Mouse (Mus musculus) megakaryocyte, embryonic 14.5 days (primary cell): ENCODE results near the gene Tbc1d10c. TPM values are rescaled to one million over a fixed set of nuclear protein-coding genes. Genes with fewer than 3 reads are reported as not detected.

ENCODE experiments used
- H3K27me3 ChIP-seq: replicated peaks from 2 replicates; pipeline ENCODE3; 2012; ENCODE audit warnings: inconsistent platforms
- H3K36me3 ChIP-seq: replicated peaks from 2 replicates; pipeline ENCODE3; 2012; ENCODE audit warnings: low read length, inconsistent platforms, mixed read lengths
- H3K4me1 ChIP-seq: 2 replicates; pipeline ENCODE4 v1.6.1; 2012; ENCODE audit warnings: inconsistent platforms
- H3K4me3 ChIP-seq: replicated peaks from 2 replicates; pipeline ENCODE3; 2012; ENCODE audit warnings: moderate library complexity, mild to moderate bottlenecking, inconsistent platforms
- H3K9me3 ChIP-seq: 2 replicates; pipeline ENCODE4 v1.6.1; 2012; ENCODE audit warnings: inconsistent platforms
- FLI1 ChIP-seq: IDR thresholded peaks from 2 replicates; pipeline ENCODE4 v1.6.1; 2012; ENCODE audit warnings: low read length, inconsistent platforms, mixed read lengths
- GATA1 ChIP-seq: IDR thresholded peaks from 3 replicates; pipeline ENCODE4 v1.6.1; 2012; ENCODE audit warnings: mixed read lengths, low read length, inconsistent platforms, borderline replicate concordance
- polyA plus RNA-seq: library from polyadenylated mRNA; stranded (reverse); fragments of >175 nt; gene quantifications from 2 replicates; pipeline ENCODE4 v1.2.3, GENCODE M21; 2012; ENCODE audit warnings: low replicate concordance; ENCODE audit not compliant: insufficient read depth

The Tbc1d10c gene
- polyA plus RNA-seq, 1 experiment = 31.5 TPM

- H3K4me3 ChIP-seq = no peak overlapping the region
- H3K4me1 ChIP-seq = peaks cover 66% of the 10 kb centered on the region
- H3K27me3 ChIP-seq = peaks cover 40% of the 10 kb centered on the region
- H3K36me3 ChIP-seq = peaks cover 9% of the 10 kb centered on the region
- H3K9me3 ChIP-seq = no peaks in the 10 kb centered on the region
- no peak for TF ChIP-seq FLI1
Observed at GRCm38 (mm10) chr19:4204889-4205288, 13.8 kb upstream of the Tbc1d10c start.

GRCm38 (mm10) chr19:4203604-4204326 is 12.7 kb upstream of the Tbc1d10c start:
- TF ChIP-seq FLI1 (no peak), GATA1 (no peak)
- Histone ChIP-seq H3K4me1 (peaks cover 73% of the 10 kb centered on the region), H3K36me3 (peaks cover 20% of the 10 kb centered on the region), H3K9me3 (no peaks in the 10 kb centered on the region), H3K27me3 (peaks cover 32% of the 10 kb centered on the region), H3K4me3 (peak overlapping the region; percentile 80)

DNA sequence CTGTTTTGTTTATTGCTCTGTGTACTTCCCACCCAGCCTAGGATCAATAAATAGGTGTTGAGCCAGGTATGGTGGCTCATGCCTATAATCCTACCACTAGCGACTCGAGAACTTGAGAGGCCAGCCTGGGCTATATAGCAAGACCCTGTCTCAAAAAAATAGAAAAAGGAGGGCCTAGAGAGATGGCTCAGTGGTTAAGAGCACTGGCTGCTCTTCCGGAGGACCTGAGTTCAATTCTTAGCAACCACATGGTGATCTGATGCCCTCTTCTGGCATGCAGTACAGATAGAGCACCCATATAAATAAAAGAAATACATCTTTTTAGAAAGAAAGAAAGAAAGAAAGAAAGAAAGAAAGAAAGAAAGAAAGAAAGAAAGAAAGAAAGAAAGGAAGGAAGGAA is 12.1 kb upstream of the Tbc1d10c start:
- peaks cover 69% of the 10 kb centered on the region for H3K4me1 ChIP-seq
- peak overlapping the region; percentile 80 for H3K4me3 ChIP-seq
- H3K9me3 ChIP-seq = no peaks in the 10 kb centered on the region
- TF ChIP-seq FLI1 (no peak), GATA1 (no peak)
- peaks cover 26% of the 10 kb centered on the region for H3K36me3 ChIP-seq
- H3K27me3 ChIP-seq = peaks cover 27% of the 10 kb centered on the region

GRCm38 (mm10) chr19:4202149-4202548 is 11.1 kb upstream of the Tbc1d10c start:
- H3K9me3 ChIP-seq = no peaks in the 10 kb centered on the region
- H3K36me3 ChIP-seq = peaks cover 36% of the 10 kb centered on the region
- TF ChIP-seq GATA1 = no peak
- TF ChIP-seq FLI1 = no peak
- H3K4me1 ChIP-seq = peaks cover 76% of the 10 kb centered on the region
- H3K4me3 ChIP-seq = peak overlapping the region; percentile 98
- H3K27me3 ChIP-seq = peaks cover 22% of the 10 kb centered on the region

DNA sequence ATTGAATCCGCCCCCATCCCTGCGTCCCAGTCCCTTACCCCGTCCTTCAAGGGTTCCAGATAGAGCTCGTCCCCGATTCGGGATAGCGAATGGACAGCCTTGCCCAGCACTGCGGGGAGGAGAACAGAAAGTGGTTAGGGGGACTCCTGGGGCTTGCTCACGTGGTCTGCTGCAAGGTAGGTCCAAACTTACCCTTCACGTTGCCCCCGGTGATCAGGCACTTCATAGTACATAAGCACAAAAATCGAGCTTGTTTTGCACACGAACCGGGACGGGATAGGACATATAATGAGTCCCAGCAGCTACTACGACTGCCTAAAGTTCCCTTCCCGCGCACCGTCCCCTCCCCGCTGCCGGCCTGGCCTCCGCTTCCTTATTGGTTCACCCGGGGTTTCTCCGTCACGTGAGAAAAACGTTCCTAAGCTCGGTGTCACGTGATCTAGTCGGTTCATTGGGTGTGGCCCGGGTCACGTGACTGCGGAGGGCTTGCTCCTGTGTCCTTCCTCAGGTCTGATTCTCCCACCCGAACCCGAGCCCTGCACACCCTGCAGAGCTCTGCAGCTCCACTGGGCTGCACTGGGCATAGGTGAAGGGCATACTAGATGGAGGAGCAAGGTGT is 10.3 kb upstream of the Tbc1d10c start, which contains the start of gene Rad9a:
Gene Rad9a, minus strand, starts transcription at position 372 of the 619 bp plus-strand sequence.
- peak within 1 kb of the TSS; percentile 98 for H3K4me3 ChIP-seq
- H3K9me3 ChIP-seq = no peaks in the 10 kb centered on the region
- H3K36me3 ChIP-seq = peaks cover 44% of the 10 kb centered on the region
- H3K27me3 ChIP-seq = peaks cover 17% of the 10 kb centered on the region
- H3K4me1 ChIP-seq = peaks cover 79% of the 10 kb centered on the region
- TF ChIP-seq FLI1 (no peak), GATA1 (no peak)

DNA sequence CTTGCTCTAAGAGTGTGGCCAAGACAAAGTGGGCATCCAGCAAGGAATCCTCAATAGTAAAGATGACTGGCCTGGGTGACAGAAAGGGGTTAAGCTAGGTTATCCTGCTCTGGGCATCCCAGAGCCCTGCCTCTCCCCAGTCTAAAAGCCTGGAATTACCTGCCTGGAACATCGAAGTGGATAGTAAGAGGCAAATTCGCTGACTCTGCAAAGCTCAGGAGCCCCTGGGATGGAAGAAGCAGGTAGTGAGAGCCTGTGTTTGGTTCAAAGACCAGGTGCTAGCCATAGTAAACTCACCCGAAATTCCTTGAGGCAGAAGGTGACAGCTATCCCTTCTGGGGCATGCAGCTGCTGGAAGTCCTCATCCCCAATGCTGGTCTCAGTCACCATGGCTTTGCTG is 6.1 kb upstream of the Tbc1d10c start:
- H3K27me3 ChIP-seq = no peaks in the 10 kb centered on the region
- peaks cover 87% of the 10 kb centered on the region for H3K4me1 ChIP-seq
- no peaks in the 10 kb centered on the region for H3K9me3 ChIP-seq
- no peak overlapping the region for H3K4me3 ChIP-seq
- TF ChIP-seq FLI1 (no peak), GATA1 (no peak)
- peaks cover 82% of the 10 kb centered on the region for H3K36me3 ChIP-seq

GRCm38 (mm10) chr19:4196548-4196947 is 5.5 kb upstream of the Tbc1d10c start:
- no peaks in the 10 kb centered on the region for H3K27me3 ChIP-seq
- H3K4me3 ChIP-seq = no peak overlapping the region
- no peaks in the 10 kb centered on the region for H3K9me3 ChIP-seq
- H3K36me3 ChIP-seq = peaks cover 82% of the 10 kb centered on the region
- TF ChIP-seq GATA1 (no peak), FLI1 (no peak)
- peaks cover 82% of the 10 kb centered on the region for H3K4me1 ChIP-seq

DNA sequence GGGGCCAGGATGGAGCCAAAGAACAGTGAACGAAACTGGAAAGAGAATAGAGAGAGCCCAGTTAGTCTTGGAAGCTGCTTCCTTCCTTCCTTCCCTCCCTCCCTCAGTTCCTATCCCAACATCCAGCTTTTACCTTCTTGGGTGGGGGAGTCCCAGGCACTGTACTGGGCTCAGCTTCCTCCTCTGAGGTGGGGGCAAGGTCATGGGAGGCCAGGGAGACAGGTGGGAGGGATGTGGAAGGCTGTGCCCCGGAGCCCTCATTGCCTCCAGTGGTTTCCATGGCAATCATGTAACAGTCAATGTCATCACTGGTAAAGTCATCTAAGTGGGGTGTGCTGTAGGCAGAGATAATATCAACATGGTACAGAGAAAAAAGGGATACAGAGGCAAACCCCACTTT is 5.0 kb upstream of the Tbc1d10c start:
- no peak for TF ChIP-seq FLI1
- TF ChIP-seq GATA1 = no peak
- Histone ChIP-seq H3K9me3 (no peaks in the 10 kb centered on the region), H3K4me1 (peaks cover 82% of the 10 kb centered on the region), H3K36me3 (peaks cover 82% of the 10 kb centered on the region), H3K27me3 (no peaks in the 10 kb centered on the region), H3K4me3 (no peak overlapping the region)

- peaks cover 74% of the 10 kb centered on the region for H3K36me3 ChIP-seq
- no peak for TF ChIP-seq FLI1
- no peak for TF ChIP-seq GATA1
- peaks cover 82% of the 10 kb centered on the region for H3K4me1 ChIP-seq
- peak overlapping the region; percentile 14 for H3K4me3 ChIP-seq
- H3K9me3 ChIP-seq = no peaks in the 10 kb centered on the region
- no peaks in the 10 kb centered on the region for H3K27me3 ChIP-seq
Observed at GRCm38 (mm10) chr19:4194776-4195650, 3.9 kb upstream of the Tbc1d10c start.

- TF ChIP-seq GATA1 = no peak
- TF ChIP-seq FLI1 = no peak
- Histone ChIP-seq H3K36me3 (peaks cover 71% of the 10 kb centered on the region), H3K4me1 (peaks cover 82% of the 10 kb centered on the region), H3K27me3 (no peaks in the 10 kb centered on the region), H3K9me3 (no peaks in the 10 kb centered on the region), H3K4me3 (peak overlapping the region; percentile 98)
Observed at GRCm38 (mm10) chr19:4194021-4194724, 3.1 kb upstream of the Tbc1d10c start.
